Mouse (Mus musculus) lung, embryonic 14.5 days (tissue): ENCODE results near the gene Mybl2. TPM values are rescaled to one million over a fixed set of nuclear protein-coding genes. Genes with fewer than 3 reads are reported as not detected.
A peak's percentile ranks its signal among the peaks of the same experiment; 100 is the strongest.

Source experiments
- ATAC-seq: fragments of 200-750 bp; cut with Nextera tagmentation; 2 replicates; pipeline ENCODE4 v1.8.0; 2017; ENCODE audit warnings: mild to moderate bottlenecking, moderate TSS enrichment, moderate library complexity; ENCODE audit not compliant: insufficient read depth
- DNase-seq: peaks from one replicate; pipeline ENCODE4 v3.0.0-alpha.2; 2015
- H3K27ac ChIP-seq: fragments of 300-500 bp; sonication (generic); 2 replicates; pipeline ENCODE4 v1.5.1; 2014; ENCODE audit warnings: low read depth, mild to moderate bottlenecking, moderate library complexity
- H3K27me3 ChIP-seq: fragments of 300-500 bp; sonication (generic); 2 replicates; pipeline ENCODE4 v1.6.1; 2014; ENCODE audit warnings: low read length, control low read depth; ENCODE audit not compliant: insufficient read depth
- H3K36me3 ChIP-seq: fragments of 300-500 bp; sonication (generic); 2 replicates; pipeline ENCODE4 v1.6.1; 2014; ENCODE audit warnings: control low read depth; ENCODE audit not compliant: insufficient read depth
- H3K4me1 ChIP-seq: fragments of 300-500 bp; sonication (generic); 2 replicates; pipeline ENCODE4 v1.6.1; 2014; ENCODE audit warnings: antibody characterized with exemption, control low read depth; ENCODE audit not compliant: insufficient read depth
- H3K4me2 ChIP-seq: fragments of 300-500 bp; sonication (generic); 2 replicates; pipeline ENCODE4 v1.6.1; 2014; ENCODE audit warnings: mild to moderate bottlenecking
- H3K4me3 ChIP-seq: fragments of 300-500 bp; sonication (generic); 2 replicates; pipeline ENCODE4 v1.5.1; 2014; ENCODE audit warnings: low read depth, low read length
- H3K9ac ChIP-seq: fragments of 300-500 bp; sonication (generic); 2 replicates; pipeline ENCODE4 v1.6.1; 2014
- H3K9me3 ChIP-seq: fragments of 300-500 bp; sonication (generic); 2 replicates; pipeline ENCODE4 v1.6.1; 2016; ENCODE audit warnings: low read depth, low read length, control low read depth
- CTCF ChIP-seq: IDR thresholded peaks from 2 replicates; pipeline ENCODE4 v1.5.1; 2016; ENCODE audit warnings: antibody characterized with exemption, low read depth
- WGBS: fragments of 180-500 bp; shearing (Covaris S2); extraction: QIAGEN DNeasy Blood & Tissue Kit; methylation state at CpG from one replicate; pipeline ENCODE4 v1.1.7; 2014; 5-methylcytosine and 5-hydroxymethylcytosine counted together
- polyA plus RNA-seq: library from polyadenylated mRNA; unstranded; fragments of >200 nt; fragmentation: Nextera tagmentation; extraction: Ambion mirVana; gene quantifications from 2 replicates; pipeline ENCODE4 v1.2.1, GENCODE M21; 2014

The Mybl2 gene
- polyA plus RNA-seq, 1 experiment from 2014 or later: 39.5 TPM

DNA sequence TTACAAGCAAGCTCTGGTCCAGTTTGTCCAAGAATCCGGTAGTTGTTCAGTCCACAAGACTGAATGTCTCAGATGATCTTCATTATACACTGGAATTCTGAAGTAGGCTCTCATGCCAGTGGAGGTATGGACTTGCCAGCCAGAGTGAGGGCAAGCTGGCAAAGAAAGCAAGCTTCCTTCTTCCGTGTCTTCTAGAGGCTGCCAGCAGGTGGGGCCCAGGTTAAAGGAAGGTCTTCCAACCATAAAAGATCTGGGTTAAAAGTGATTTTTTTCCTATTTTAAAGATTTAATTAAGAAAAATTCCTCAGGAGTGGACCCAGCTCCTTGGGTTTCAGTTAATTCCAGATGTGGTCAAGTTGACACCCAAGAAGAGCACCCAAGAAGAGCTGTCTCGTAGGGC, 15.7 kb downstream of the Mybl2 start:
- H3K27ac ChIP-seq: no peak overlapping the region
- ATAC-seq (no peak), DNase-seq (no peak)
- no peak overlapping the region for H3K4me2 ChIP-seq
- H3K36me3 ChIP-seq: peaks cover 69% of the 10 kb centered on the region
- 80% methylated on average over 3 of the region's 3 CpGs for WGBS
- TF ChIP-seq CTCF: peak; percentile 25; the same call in 1 of the 2 replicates
- H3K4me1 ChIP-seq: no peaks in the 10 kb centered on the region
- H3K4me3 ChIP-seq: no peak overlapping the region
- H3K9ac ChIP-seq: no peak overlapping the region
- H3K9me3 ChIP-seq: no peaks in the 10 kb centered on the region
- H3K27me3 ChIP-seq: no peaks in the 10 kb centered on the region

- no peak for TF ChIP-seq CTCF
- Histone ChIP-seq H3K27ac (no peak overlapping the region), H3K9ac (no peak overlapping the region), H3K4me3 (no peak overlapping the region), H3K27me3 (no peaks in the 10 kb centered on the region), H3K4me1 (no peaks in the 10 kb centered on the region), H3K4me2 (no peak overlapping the region), H3K36me3 (peaks cover 68% of the 10 kb centered on the region), H3K9me3 (no peaks in the 10 kb centered on the region)
- DNase-seq (no peak), ATAC-seq (no peak)
- 77% methylated on average over 3 of the region's 3 CpGs for WGBS
These were observed 17.1 kb downstream of the Mybl2 start for GRCm38 (mm10) chr2:163071590-163071989.

DNA sequence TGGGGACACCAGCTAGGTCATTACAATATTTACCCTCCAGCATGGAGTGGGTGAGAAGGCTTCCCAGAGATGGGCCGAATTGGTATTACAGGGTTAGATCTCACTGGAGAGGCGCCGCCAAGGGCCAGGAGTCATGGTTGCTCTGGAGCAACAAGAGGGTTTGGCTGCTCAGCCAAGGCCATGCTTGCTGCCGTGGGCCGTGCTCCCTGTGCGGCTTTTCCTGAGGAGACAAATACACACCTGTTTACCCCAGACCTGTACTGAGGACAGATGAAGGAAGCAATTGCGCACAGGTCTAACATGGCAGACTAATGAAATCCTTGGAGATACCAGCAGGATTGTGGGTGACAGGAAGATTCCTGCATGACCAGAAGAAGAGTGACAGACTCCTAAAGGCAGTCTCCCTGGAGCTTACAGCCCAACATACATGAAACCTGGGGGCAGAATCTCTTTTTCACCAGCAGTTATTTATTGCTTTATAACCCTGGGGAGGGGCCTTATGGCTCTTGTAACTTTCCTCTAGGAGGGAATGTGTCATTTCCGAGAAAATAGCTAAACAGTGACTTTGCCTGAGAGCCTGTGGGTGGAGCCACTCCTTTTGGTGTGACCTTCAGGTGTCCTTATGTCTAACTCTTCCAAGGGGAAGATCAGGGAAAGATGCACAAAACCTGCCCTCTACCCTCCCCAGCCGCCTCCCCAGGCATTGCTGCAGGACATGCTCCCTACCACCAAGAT, 18.7 kb downstream of the Mybl2 start:
- no peak overlapping the region for H3K4me2 ChIP-seq
- peaks cover 66% of the 10 kb centered on the region for H3K36me3 ChIP-seq
- ATAC-seq: no peak
- no peak overlapping the region for H3K9ac ChIP-seq
- no peak for TF ChIP-seq CTCF
- no peak overlapping the region for H3K27ac ChIP-seq
- DNase-seq: no peak
- 87% methylated on average over 9 of the region's 9 CpGs for WGBS
- H3K4me3 ChIP-seq: no peak overlapping the region
- H3K4me1 ChIP-seq: no peaks in the 10 kb centered on the region
- no peaks in the 10 kb centered on the region for H3K9me3 ChIP-seq
- no peaks in the 10 kb centered on the region for H3K27me3 ChIP-seq

DNA sequence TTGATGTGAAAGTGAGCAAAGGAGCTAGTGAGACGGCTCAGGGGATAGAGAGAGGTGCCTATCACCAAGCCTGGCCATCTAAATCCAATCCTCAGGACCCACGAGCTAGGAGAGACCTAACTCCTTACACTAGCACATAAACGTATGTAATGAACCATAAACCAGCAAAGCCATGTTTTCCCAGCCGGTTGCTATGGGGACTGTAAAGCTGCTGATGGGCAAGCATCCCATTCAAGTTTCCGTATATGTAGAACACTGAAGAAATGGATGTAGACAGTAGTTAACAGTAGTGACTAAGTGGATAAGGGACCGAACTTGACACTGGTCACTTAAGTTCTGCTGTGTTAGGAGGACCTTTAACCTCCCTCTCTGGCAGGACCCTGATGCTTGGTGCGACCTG, 19.5 kb downstream of the Mybl2 start:
- no peak overlapping the region for H3K27ac ChIP-seq
- H3K9ac ChIP-seq: no peak overlapping the region
- no peak overlapping the region for H3K4me2 ChIP-seq
- H3K36me3 ChIP-seq: peaks cover 69% of the 10 kb centered on the region
- no peak for TF ChIP-seq CTCF
- H3K4me1 ChIP-seq: no peaks in the 10 kb centered on the region
- no peak overlapping the region for H3K4me3 ChIP-seq
- DNase-seq: no peak
- no peaks in the 10 kb centered on the region for H3K27me3 ChIP-seq
- H3K9me3 ChIP-seq: no peaks in the 10 kb centered on the region
- no peak for ATAC-seq
- WGBS: 77% methylated on average over 7 of the region's 7 CpGs

DNA sequence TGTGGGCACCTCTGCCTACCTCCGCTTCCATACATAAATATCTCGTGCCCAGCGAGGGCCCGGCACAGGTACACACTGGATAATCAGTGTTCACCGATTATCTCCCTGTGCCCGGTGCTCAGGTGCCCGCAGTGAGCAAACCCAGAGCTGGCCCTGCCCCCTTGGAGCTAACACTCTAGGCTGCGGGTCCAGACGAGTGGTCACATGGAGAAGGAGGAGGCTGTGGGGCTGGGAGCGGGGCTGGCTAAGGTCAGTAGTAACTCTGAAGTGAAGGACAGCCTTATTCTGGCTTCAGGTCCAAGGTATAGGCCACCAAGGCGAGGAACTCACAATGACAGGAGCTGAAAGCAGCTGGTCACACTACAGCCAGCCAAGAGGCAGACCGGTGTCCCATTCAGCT, 20.3 kb downstream of the Mybl2 start:
- H3K27me3 ChIP-seq: no peaks in the 10 kb centered on the region
- peaks cover 71% of the 10 kb centered on the region for H3K36me3 ChIP-seq
- H3K9me3 ChIP-seq: no peaks in the 10 kb centered on the region
- no peak for TF ChIP-seq CTCF
- ATAC-seq: no peak
- no peak overlapping the region for H3K4me3 ChIP-seq
- H3K4me1 ChIP-seq: no peaks in the 10 kb centered on the region
- no peak overlapping the region for H3K27ac ChIP-seq
- no peak overlapping the region for H3K4me2 ChIP-seq
- no peak for DNase-seq
- WGBS: 92% methylated on average over 12 of the region's 12 CpGs
- H3K9ac ChIP-seq: no peak overlapping the region

DNA sequence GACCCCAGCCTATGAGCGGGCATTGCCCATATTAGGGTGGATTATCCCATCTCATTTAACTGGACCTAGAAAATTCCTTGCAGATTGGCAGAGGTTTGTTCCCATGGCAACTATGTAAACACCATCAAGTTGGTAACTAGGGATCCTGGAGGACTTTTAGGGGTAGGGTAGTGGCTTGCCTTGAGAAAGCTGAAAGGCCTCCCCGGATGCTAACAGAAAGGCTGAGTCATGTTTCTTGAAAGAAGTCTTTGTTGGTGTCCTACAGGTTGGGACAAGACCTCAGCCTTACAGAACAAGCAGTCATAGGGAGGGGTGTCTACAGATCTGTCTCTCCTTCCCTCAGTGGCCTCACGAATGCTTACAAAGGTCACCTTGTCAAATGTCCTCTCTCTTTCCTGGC, 20.7 kb downstream of the Mybl2 start:
- Histone ChIP-seq H3K4me2 (no peak overlapping the region), H3K36me3 (peaks cover 69% of the 10 kb centered on the region), H3K4me1 (no peaks in the 10 kb centered on the region), H3K9ac (no peak overlapping the region), H3K27ac (no peak overlapping the region), H3K9me3 (no peaks in the 10 kb centered on the region), H3K27me3 (no peaks in the 10 kb centered on the region), H3K4me3 (no peak overlapping the region)
- DNase-seq (no peak), ATAC-seq (no peak)
- no peak for TF ChIP-seq CTCF
- 85% methylated on average over 3 of the region's 3 CpGs for WGBS

- WGBS: 94% methylated on average over 4 of the region's 4 CpGs
These were observed 24.6 kb downstream of the Mybl2 start for GRCm38 (mm10) chr2:163079041-163079440.

More at GRCm38 (mm10) chr2:163079041-163079440, 24.6 kb downstream of the Mybl2 start:
- no peak overlapping the region for H3K4me3 ChIP-seq
- H3K27me3 ChIP-seq: no peaks in the 10 kb centered on the region
- no peak overlapping the region for H3K4me2 ChIP-seq
- H3K9me3 ChIP-seq: no peaks in the 10 kb centered on the region
- DNase-seq (no peak), ATAC-seq (no peak)
- H3K27ac ChIP-seq: no peak overlapping the region
- H3K36me3 ChIP-seq: peaks cover 61% of the 10 kb centered on the region
- H3K4me1 ChIP-seq: no peaks in the 10 kb centered on the region
- H3K9ac ChIP-seq: no peak overlapping the region
- TF ChIP-seq CTCF: no peak
